Mouse (Mus musculus) ES-Bruce4 (cell line): Measurements from ENCODE around the gene Isl1. TPM values are rescaled to one million over a fixed set of nuclear protein-coding genes. Genes with fewer than 3 reads are reported as not detected.

ENCODE experiments used
- H3K27ac ChIP-seq: 2 replicates; pipeline ENCODE4 v1.5.1; 2012; ENCODE audit warnings: low read length, inconsistent platforms; ENCODE audit not compliant: insufficient read depth
- H3K27me3 ChIP-seq: 2 replicates; pipeline ENCODE4 v1.6.1; 2012; ENCODE audit warnings: mild to moderate bottlenecking, low read length, inconsistent platforms; ENCODE audit not compliant: control insufficient read depth, poor library complexity, insufficient read depth, severe bottlenecking
- H3K36me3 ChIP-seq: 2 replicates; pipeline ENCODE4 v1.6.1; 2012; ENCODE audit warnings: inconsistent platforms, mild to moderate bottlenecking, low read length, moderate library complexity; ENCODE audit not compliant: control insufficient read depth, poor library complexity, insufficient read depth, severe bottlenecking
- H3K4me1 ChIP-seq: one replicate; pipeline ENCODE4 v1.8.1; 2011; ENCODE audit warnings: low read length; ENCODE audit not compliant: control insufficient read depth, insufficient read depth
- H3K4me3 ChIP-seq: 2 replicates; pipeline ENCODE4 v1.5.1; 2011; ENCODE audit warnings: low read depth, mild to moderate bottlenecking, low read length
- H3K9ac ChIP-seq: 2 replicates; pipeline ENCODE4 v1.6.1; 2012; ENCODE audit warnings: low read depth, mild to moderate bottlenecking, inconsistent platforms; ENCODE audit not compliant: poor library complexity, severe bottlenecking
- H3K9me3 ChIP-seq: replicated peaks from 2 replicates; pipeline ENCODE4 v1.6.1; 2012; ENCODE audit warnings: mild to moderate bottlenecking, low read length, inconsistent platforms; ENCODE audit not compliant: control insufficient read depth, poor library complexity, insufficient read depth, severe bottlenecking
- CTCF ChIP-seq: IDR thresholded peaks from one replicate; pipeline ENCODE4 v1.8.1; 2011; ENCODE audit warnings: low read depth, low read length
- EP300 ChIP-seq: IDR thresholded peaks from 2 replicates; pipeline ENCODE4 v1.6.1; 2011; ENCODE audit warnings: low read depth, low read length; ENCODE audit not compliant: insufficient read depth
- POLR2A ChIP-seq: IDR thresholded peaks from one replicate; pipeline ENCODE4 v1.8.1; 2011; ENCODE audit warnings: low read length; ENCODE audit not compliant: insufficient read depth
- polyA plus RNA-seq: library from polyadenylated mRNA; stranded (reverse); fragments of >200 nt; gene quantifications from 2 replicates; pipeline ENCODE4 v1.2.4, GENCODE M21; 2011; ENCODE audit warnings: low read depth; ENCODE audit not compliant: missing spikeins, insufficient read depth, insufficient read length

Isl1 gene
- polyA plus RNA-seq, 1 experiment: not detected

DNA sequence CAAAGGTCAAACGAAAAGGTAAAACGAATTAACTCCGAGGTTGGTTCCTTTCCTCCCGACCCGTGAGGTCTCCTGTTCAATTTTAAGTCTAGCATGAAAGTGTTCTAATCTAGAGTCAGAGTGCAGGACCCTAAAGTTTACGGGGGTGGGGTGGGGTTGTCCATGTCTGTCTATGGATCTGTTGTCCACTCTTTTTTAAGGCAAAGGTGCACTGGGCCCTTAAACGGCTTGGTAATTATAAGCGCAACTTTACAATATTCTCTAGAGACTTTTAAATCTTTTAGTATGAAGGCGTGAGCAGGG, 925 bp upstream of the Isl1 start:
- H3K27me3 ChIP-seq: peaks cover 39% of the 10 kb centered on the region
- H3K4me3 ChIP-seq: peak overlapping the region; percentile 56
- no peaks in the 10 kb centered on the region for H3K36me3 ChIP-seq
- peak overlapping the region; percentile 87; the same call in 1 of the 2 replicates for H3K9ac ChIP-seq
- TF ChIP-seq CTCF (no peak), EP300 (no peak), POLR2A (no peak)
- no peaks in the 10 kb centered on the region for H3K9me3 ChIP-seq
- H3K27ac ChIP-seq: no peak overlapping the region
- H3K4me1 ChIP-seq: peaks cover 2% of the 10 kb centered on the region

DNA sequence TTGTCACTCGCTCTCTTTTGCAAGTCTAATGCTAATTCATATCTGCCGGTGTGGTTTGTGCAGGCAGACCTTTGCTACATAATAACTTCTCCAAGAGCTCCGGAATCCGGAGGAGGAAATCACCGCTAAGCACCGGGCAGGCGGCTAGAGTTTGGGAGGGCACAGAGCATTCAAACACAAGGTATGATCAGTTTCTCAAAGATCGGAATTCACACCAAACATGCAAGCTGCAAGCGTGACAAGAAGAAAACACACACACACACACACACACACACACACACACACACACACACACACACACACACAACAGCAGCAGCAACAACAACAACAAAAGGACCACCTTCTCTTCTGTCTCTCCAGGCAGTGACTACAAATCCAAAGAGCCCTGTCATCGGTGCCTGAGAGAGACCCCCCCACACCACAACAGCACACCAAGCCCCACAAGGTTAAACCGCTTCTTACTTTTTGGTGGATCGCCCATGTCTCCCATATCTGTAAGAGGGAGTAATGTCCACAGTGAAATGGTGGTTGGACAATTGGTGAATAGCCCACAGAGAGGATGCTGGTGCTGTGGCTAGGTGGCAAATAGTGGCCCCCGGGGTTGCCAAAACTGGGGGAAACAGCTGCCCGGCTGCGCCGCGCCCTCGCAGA, 431 bp downstream of the Isl1 start:
- Histone ChIP-seq H3K27ac (no peak overlapping the region), H3K4me1 (no peaks in the 10 kb centered on the region), H3K9me3 (no peaks in the 10 kb centered on the region), H3K27me3 (peaks cover 43% of the 10 kb centered on the region), H3K4me3 (peak overlapping the region; percentile 57), H3K36me3 (no peaks in the 10 kb centered on the region), H3K9ac (peak overlapping the region; percentile 87)
- no peak for TF ChIP-seq POLR2A

DNA sequence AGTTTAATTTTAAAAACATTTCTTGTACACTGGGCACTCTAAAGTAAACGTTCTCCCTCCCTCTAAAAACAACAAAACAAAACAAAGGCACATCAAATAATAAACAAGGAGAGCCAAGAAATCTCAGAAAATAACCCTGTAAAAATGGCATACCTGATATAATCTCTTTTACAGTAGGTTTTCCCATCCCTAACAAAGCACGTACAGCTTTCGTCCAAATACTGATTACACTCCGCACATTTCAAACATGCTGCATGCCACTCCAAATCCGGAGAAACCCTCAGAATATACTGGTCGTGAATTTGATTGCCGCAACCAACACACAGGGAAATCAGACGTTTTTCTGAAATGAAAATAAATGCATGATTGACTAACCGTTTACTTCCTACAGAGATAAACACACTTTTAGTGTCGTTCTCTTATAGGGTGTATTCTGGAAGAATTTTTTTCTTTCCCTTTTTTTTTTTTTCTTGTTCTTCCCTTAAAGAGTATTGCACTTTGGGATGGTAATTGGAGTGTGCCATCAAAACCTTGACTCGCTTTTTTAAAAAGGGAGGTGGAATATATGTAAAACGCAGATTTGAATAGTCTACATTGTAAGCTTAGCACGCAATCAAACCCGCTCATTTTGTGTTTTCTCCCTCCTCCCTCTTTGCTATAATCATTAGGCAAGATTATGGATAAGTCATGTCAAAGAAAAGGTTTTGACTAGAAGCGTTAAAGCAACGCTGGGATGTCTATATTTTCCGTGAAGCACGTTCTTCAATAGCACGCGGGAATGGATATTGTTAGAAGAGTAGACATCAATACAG, 1.2 kb downstream of the Isl1 start:
- no peak overlapping the region for H3K4me3 ChIP-seq
- no peak overlapping the region for H3K27ac ChIP-seq
- TF ChIP-seq POLR2A (no peak), CTCF (no peak), EP300 (no peak)

DNA sequence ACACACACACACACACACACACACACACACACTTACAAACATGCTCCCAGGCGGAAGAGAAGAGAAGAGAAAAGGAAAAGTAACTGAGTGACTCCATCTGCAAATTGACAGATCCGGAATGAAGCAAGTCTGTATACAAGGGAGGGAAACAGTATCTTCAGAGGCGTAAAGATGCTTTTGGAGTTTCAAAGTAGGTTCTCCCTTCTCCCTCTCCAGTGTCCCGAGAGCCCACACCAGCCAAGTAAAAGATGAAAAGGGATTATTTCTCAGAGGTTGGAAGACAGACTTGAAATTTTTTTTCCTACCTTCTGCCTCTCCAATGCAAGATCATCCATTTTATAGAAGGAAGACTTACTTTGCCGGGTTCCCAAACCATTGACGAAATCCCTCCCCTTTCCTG, 2.9 kb downstream of the Isl1 start:
- Histone ChIP-seq H3K36me3 (no peaks in the 10 kb centered on the region), H3K27ac (no peak overlapping the region), H3K4me3 (no peak overlapping the region), H3K27me3 (peaks cover 39% of the 10 kb centered on the region), H3K9me3 (no peaks in the 10 kb centered on the region), H3K9ac (no peak overlapping the region), H3K4me1 (no peaks in the 10 kb centered on the region)
- TF ChIP-seq EP300 (no peak), POLR2A (no peak), CTCF (no peak)

More for the DNA sequence above, 1.2 kb downstream of the Isl1 start:
- no peaks in the 10 kb centered on the region for H3K4me1 ChIP-seq
- H3K27me3 ChIP-seq: peaks cover 45% of the 10 kb centered on the region
- no peaks in the 10 kb centered on the region for H3K9me3 ChIP-seq
- no peak overlapping the region for H3K9ac ChIP-seq
- no peaks in the 10 kb centered on the region for H3K36me3 ChIP-seq

DNA sequence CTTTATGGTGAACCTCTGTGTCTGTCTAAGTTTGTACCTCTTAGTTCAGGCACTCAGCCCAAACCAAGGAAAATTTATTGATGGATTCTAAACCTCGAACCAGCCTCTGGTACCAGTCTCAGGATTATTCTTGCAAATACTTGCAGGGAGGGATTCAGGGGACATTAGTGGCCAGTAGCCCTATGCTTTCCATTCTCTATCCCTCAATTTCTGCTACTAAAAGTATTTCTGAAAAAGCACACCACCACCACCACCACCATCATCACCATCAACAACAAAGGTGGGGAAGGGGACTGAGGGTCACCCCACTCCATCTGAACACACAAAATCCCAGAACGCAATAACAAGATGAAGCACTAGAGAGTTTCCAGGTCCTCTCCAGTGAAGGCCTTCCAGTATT, 3.8 kb downstream of the Isl1 start:
- Histone ChIP-seq H3K4me3 (no peak overlapping the region), H3K36me3 (no peaks in the 10 kb centered on the region)

More for the DNA sequence above, 3.8 kb downstream of the Isl1 start:
- peaks cover 41% of the 10 kb centered on the region for H3K27me3 ChIP-seq
- H3K9me3 ChIP-seq: no peaks in the 10 kb centered on the region
- H3K9ac ChIP-seq: no peak overlapping the region
- H3K27ac ChIP-seq: no peak overlapping the region
- no peaks in the 10 kb centered on the region for H3K4me1 ChIP-seq
- no peak for TF ChIP-seq CTCF
- no peak for TF ChIP-seq EP300
- no peak for TF ChIP-seq POLR2A
